Mouse (Mus musculus): Measurements from ENCODE around the gene 5430402E10Rik.
"Not testable (repeated sequence)": the region's sequence is repeated elsewhere in the genome, so short reads cannot be mapped to it uniquely, and the experiment has no call there.

Gene 5430402E10Rik

GRCm38 (mm10) chrX:77924962-77925361 lies at the start of gene 5430402E10Rik:
Gene 5430402E10Rik (minus strand): TSS chrX:77925062.
- not testable (repeated sequence) for DNase-seq (ENCODE audit: low read depth, low spot score)

- DNase-seq (ENCODE audit: low read depth, low spot score) = not testable (repeated sequence)
Measured at GRCm38 (mm10) chrX:77880033-77880432, 44.8 kb downstream of the 5430402E10Rik start.
